Mouse (Mus musculus) left cerebral cortex, postnatal 10 days (tissue): Measurements from ENCODE around the gene Ttc30b. TPM values are rescaled to one million over a fixed set of nuclear protein-coding genes. Genes with fewer than 3 reads are reported as not detected.
"Not testable (repeated sequence)": the region's sequence is repeated elsewhere in the genome, so short reads cannot be mapped to it uniquely, and the experiment has no call there.

ENCODE experiments used
- DNase-seq, 2 experiments: peaks; one replicate each; pipeline ENCODE4 v3.0.0; 2021 to 2022; ENCODE audit warnings: low spot score in 2 of 2, mixed read lengths in 1 of 2; ENCODE audit errors: extremely low spot score in 1 of 2
- intact Hi-C: fragments of 180-260 bp; cut with DNase I; formaldehyde crosslinking; loops from one replicate; pipeline ENCODE4 v1.15.1; 2025
- total RNA-seq, 2 experiments: library from RNA; stranded (reverse); gene quantifications; 2 replicates each; pipeline ENCODE4 v1.2.3; 2021

The Ttc30b gene
- total RNA-seq: 10 to 100 TPM; 10.9 to 11.8 TPM

- DNase-seq: peak; percentile 79 to 81
- intact Hi-C loops: no loop called here
Measured at GRCm38 (mm10) chr2:75938117-75939063, at the start of gene Ttc30b. Gene Ttc30b, minus strand, starts transcription at chr2:75938585.

- intact Hi-C loops: no loop called here
- DNase-seq: no peak
Measured at GRCm38 (mm10) chr2:75987739-75988138, 49.4 kb upstream of the Ttc30b start.

GRCm38 (mm10) chr2:75985124-75985523 lies 46.7 kb upstream of the Ttc30b start:
- peak; percentile 65 to 71 for DNase-seq
- intact Hi-C loops: loop anchor here (2.0 kb wide), 1 partner anchor 82 kb away; no protein-coding TSS in a partner anchor

DNA sequence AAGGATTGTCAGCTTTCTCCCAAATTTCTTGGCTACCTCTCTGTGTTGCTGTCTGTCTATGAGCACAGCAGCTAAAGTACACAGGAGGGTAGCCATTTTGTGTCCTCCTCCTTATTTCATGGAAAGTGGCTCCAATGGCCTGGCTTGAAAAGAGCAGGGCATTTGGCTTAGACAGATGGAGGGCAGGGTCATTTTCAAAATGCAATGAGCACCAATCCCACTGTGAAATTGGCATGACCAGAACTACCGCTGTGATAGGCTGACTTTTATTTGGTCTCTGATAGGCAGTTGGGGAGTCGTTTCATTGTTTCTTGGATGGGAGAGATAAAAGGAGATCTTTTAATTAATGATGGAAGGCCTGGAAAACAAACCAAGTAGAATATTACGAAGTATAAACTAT lies 45.5 kb upstream of the Ttc30b start:
- intact Hi-C loops: loop anchor here (2.0 kb wide), 1 partner anchor 83 kb away; no protein-coding TSS in a partner anchor
- no peak for DNase-seq

DNA sequence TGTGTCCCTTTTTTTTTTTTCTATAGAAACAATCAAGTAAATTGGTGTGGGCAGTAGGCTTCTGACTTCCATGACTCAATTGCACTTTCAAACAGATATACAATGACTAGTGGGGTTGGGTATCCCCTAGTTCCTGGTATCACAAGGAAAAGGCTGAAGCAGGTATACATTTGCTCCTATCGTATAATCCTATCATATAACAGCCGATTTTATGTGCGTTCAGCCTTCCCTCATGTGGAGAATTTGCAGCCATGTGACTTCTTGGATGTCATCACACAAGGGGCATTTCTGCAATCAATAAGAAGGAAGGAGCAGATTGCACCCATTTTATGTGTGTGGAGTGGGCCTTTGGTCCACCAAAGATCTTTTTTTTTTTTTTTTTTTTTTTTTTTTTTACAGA lies 44.7 kb upstream of the Ttc30b start:
- intact Hi-C loops: no loop called here
- DNase-seq: no peak

- DNase-seq: no peak
- intact Hi-C loops: no loop called here
Measured at GRCm38 (mm10) chr2:75982626-75983025, 44.2 kb upstream of the Ttc30b start.

GRCm38 (mm10) chr2:75981440-75982081 lies 43.2 kb upstream of the Ttc30b start, which contains the start of gene Ttc30a1:
Gene Ttc30a1, minus strand, starts transcription at chr2:75981967.
- peak; percentile 74 to 83 for DNase-seq
- intact Hi-C loops: not testable (repeated sequence)

DNA sequence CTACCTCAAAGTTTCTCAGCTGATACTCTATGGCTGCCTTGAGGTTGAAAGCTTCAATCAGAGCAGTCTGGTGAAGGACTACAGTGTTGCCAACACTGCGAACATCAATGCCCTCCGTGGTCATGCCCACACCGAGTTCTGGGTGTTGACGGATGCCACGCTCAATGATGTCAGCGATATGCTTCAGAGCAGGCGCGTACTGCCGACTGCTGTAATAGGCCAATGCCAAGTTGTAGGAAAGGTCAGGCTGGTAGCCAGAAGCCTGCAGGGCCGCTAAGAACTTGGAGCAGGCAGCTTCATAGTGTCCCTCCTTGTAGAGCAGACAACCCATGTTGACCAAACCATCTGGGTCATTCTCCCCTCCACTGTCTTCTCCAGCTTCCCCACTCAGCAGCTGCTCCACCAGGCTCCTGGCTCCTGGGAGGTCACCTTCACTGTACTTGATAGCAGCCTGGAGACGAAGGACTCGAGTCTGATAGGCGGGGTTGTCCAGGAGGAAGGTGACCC lies 42.6 kb upstream of the Ttc30b start:
- DNase-seq, intact Hi-C loops: not testable (repeated sequence)

DNA sequence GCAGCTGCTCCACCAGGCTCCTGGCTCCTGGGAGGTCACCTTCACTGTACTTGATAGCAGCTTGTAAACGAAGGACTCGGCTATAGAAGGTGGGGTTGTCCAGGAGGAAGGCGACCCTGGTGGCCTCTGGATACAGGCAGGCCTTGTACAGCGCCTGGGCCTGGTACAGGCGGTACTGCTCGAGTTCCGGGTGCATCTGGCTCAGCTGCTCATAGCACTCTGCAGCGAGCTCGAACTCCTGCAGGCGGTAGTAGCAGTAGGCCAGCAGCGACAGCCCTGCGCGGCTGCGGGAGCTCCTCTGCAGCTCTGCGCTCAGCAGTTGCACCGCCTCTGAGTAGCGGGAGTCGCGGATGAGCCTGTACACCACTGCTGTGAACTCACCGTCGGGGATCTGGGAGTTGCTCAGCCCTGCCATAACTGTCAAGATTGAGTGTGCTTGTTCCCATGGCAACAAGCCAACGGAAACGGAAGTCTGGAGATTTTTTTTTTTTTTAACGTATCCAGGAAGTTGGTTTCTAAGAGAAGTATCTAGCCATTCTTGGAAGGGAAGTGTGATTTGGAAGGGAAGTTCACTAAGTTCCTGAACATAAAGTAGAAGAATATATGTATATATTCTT lies 39.5 kb upstream of the Ttc30b start, which contains the start of gene Ttc30a2:
Gene Ttc30a2, minus strand, starts transcription at position 419 of the 617 bp plus-strand sequence.
- peak in 1 of 2 experiments; percentile 78 for DNase-seq
- intact Hi-C loops: not testable (repeated sequence)

- intact Hi-C loops, DNase-seq: not testable (repeated sequence)
Measured at GRCm38 (mm10) chr2:75976070-75976469, 37.7 kb upstream of the Ttc30b start.

DNA sequence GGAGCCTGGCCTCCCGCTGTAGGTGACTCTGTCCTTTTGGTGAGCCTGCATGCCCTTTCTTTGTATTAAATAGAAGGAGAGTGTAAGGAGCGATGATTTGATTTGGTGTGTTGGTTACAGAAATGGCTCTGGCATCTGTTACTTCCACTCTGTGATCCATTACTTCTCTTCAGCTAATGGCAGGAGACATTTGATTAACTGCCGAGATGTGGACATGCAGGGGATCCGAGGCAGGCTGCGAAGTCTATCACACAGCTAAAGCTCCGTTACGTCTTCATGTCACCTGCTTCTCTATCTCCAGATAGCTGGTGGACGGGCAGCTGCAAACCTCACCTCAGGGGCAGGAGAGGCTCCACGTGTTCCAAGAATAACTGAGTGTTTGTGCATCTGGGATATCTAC lies 35.7 kb upstream of the Ttc30b start:
- intact Hi-C loops: no loop called here
- DNase-seq: no peak

GRCm38 (mm10) chr2:75964972-75965371 lies 26.6 kb upstream of the Ttc30b start:
- intact Hi-C loops: loop anchor here (2.0 to 10.0 kb wide), 3 partner anchors 82 to 358 kb away; no protein-coding TSS in a partner anchor
- peak; percentile 66 to 77 for DNase-seq

GRCm38 (mm10) chr2:75964512-75964911 lies 26.1 kb upstream of the Ttc30b start:
- intact Hi-C loops: loop anchor here (2.0 to 10.0 kb wide), 3 partner anchors 82 to 357 kb away; no protein-coding TSS in a partner anchor
- DNase-seq: peak; percentile 36 to 80

GRCm38 (mm10) chr2:75964051-75964450 lies 25.7 kb upstream of the Ttc30b start:
- DNase-seq: no peak
- intact Hi-C loops: loop anchor here (2.0 to 10.0 kb wide), 3 partner anchors 81 to 357 kb away; no protein-coding TSS in a partner anchor

DNA sequence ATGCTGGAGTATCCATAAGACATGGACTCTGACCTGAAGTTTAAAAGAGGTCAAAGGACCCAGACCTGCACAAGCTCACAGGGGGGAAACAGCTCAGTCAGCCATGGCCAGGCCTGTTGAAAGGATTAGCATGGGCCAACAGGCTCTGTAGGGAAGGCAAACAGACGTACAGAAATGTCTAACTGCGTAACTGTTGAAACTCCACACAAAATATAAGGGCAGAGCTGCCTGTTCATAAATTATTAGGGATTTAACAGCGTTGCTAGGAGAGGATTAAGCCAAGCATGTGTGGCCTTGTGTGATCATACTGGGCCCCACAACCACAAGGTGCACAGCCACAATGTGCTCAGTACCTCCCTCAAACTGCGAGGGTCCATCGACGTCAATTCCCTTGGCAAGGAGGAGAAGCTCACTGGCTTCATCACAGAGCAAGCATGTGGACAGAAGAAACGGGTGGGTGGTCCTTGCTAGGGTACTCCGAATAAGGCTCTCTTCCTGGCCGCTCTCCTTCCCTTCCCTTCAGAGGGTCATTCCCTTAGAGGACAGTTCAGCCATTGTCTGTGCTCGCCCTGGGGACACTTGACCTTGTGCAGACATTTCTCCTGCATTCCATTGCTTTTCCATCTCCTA lies 24.9 kb upstream of the Ttc30b start:
- DNase-seq: no peak
- intact Hi-C loops: loop anchor here (5.0 to 10.0 kb wide), 2 partner anchors 179 to 356 kb away; no protein-coding TSS in a partner anchor

- peak in 1 of 2 experiments; percentile 59 for DNase-seq
- intact Hi-C loops: loop anchor here (5.0 to 10.0 kb wide), 2 partner anchors 176 to 353 kb away; no protein-coding TSS in a partner anchor
Measured at GRCm38 (mm10) chr2:75960366-75961330, 22.3 kb upstream of the Ttc30b start.

DNA sequence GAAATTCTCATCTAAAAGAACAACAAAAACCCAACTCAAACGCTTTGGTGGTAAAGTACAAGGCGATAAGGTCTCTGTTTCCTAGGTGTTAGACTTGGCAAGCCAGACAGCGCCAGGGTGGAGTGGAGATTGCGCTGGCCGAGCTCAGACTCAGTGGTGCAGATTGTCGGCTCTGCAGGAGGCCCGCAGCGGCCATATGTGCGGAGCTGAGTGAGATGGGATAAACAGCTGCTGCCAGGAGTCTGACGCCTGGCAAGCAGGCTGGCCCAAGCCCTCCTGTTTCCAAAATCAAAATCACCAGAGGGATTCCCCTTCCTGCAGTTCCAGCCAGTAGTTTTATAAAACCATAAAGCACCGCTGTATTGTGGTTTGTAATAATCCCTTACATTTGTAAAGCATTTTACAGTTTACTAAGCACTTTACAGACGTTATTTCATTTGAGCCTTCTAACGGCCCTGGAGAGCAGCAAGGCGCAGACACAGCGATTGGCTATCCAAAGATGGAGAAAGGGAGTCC lies 21.5 kb upstream of the Ttc30b start:
- peak; percentile 25 to 38 for DNase-seq
- intact Hi-C loops: loop anchor here (5.0 to 10.0 kb wide), 2 partner anchors 175 to 353 kb away; no protein-coding TSS in a partner anchor
